Mouse (Mus musculus) mesoderm, embryonic 11.5 days (tissue): Measurements from ENCODE around the gene Cyp2e1.
A peak's percentile ranks its signal among the peaks of the same experiment; 100 is the strongest.

Experiments
- DNase-seq: peaks from one replicate; pipeline ENCODE4 v3.0.0-alpha.2; 2012; ENCODE audit warnings: low read depth, low spot score

Cyp2e1 gene

DNA sequence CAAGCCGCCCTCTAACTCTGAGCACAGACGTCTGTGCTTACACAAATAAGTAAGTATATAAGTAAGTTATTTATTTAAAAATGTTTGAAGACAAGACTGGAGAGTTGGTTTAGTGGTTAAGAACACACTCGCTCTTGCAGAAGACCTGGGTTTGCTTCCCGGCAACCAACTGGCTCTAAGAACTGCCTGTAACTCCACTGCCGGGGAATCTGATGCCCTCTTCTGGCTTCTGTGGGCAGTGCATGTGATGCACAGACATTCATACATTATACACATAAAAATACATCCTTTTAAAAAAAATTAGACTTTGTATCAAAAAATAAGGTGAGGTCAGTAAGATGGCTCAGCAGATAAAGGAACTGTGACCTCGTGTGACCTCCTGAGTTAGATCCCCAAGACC, 47.0 kb downstream of the Cyp2e1 start:
- no peak for DNase-seq

- DNase-seq = no peak
These were observed 48.2 kb downstream of the Cyp2e1 start for GRCm38 (mm10) chr7:140811714-140812113.

GRCm38 (mm10) chr7:140812850-140813249, 49.3 kb downstream of the Cyp2e1 start:
- no peak for DNase-seq

GRCm38 (mm10) chr7:140820173-140820572, 56.6 kb downstream of the Cyp2e1 start:
- DNase-seq = no peak

DNA sequence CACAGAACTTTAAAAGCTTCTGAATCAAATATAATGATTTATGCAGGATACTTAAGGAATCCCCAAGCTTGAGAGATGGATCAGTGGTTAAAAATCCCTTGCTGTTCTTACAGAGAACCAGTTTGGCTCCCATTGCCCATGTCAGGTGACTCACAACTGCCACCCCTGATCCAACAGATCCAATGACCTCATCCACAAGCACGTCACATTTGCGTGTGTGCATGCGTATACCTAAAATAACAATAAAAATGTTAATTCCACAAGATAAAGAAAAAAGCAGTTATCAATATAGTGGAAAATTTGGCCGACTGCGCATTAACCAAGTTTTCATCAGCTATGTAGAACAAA, 57.7 kb downstream of the Cyp2e1 start:
- no peak for DNase-seq

DNA sequence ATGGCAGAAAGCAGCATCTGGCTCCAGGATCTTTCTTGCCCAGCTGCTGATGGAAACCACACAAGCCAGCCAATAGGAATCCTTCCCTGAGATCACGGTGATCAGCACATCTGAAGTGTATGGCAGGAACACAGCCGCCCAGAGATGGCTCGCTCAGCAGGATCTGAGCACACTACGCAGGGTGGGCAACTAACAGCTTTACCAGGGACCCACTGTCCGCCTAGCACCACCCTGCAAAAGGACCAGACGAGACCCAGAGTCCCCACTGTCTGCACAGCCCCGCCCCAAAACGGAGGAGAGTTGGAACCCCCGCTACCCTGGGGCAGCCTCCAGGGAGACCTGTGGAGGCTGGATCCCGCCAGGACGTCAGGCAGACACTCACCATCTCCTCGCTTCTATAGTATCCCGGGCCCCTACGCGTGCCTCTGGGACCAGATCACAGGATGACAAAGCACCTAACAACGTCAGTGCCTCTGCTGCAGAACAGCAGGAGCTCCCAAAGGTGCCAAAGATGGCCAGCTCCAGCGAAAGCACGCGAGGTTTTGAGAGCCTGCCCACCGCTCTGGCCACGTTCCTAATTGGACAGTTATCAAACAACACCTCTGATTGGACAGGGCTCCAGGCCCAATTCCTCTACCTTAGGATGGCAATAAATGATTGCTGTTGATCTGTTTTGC, 58.3 kb downstream of the Cyp2e1 start, which contains the start of gene Zfp941:
Gene Zfp941 (minus strand): TSS at position 526 of the 677 bp plus-strand sequence.
- DNase-seq = peak; percentile 74

DNA sequence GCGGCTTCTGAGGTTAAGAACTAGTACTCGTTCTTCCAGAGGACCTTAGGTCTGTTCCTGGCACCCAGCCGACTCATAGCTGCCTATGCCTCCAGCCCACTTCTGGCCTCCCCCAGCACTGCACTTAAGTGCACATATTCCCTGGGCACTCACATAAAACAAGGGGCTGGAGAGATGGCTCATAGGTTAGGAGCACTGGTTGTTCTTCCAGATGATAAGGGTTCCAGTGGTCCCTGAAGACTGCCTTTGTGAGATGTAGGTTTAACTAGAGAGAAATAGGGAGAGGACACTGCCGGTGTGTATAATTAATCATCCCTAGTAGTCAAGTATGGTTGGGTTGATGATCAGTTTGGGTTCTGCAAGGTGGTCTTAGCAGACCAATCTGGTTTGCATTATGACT, 59.2 kb downstream of the Cyp2e1 start:
- DNase-seq = no peak
